Mouse (Mus musculus) CH12F3 (cell line): Measurements from ENCODE around the gene Vmn1r40.

ENCODE experiments used
- in situ Hi-C: fragments of 300-500 bp; cut with MboI; formaldehyde crosslinking; loops from 2 replicates; pipeline ENCODE4 v1.14.3; 2020; ENCODE audit warnings: low sequenced_read_pairs

The Vmn1r40 gene

GRCm38 (mm10) chr6:89707240-89707639 is at the start of gene Vmn1r40:
TSS of gene Vmn1r40 (plus strand) at chr6:89707540.
- in situ Hi-C loops, result loop anchor here (25.0 kb wide), 1 partner anchor 280 kb away; no protein-coding TSS in a partner anchor

DNA sequence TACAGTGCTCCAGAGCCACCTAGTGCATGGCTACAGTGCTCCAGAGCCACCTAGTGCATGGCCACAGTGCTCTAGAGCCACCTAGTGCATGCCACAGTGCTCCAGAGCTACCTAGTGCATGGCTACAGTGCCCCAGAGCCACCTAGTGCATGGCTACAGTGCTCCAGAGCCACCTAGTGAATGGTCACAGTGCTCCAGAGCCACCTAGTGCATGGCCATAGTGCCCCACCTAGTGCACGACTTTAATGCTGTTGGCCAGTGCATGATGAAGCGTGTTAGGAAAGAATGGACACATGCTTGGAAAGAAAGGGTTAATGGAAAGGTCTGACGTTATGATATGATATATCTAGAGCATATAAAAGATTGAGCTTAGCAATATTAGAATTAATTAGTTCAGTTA is 49.0 kb upstream of the Vmn1r40 start:
- in situ Hi-C loops, result no loop called here

DNA sequence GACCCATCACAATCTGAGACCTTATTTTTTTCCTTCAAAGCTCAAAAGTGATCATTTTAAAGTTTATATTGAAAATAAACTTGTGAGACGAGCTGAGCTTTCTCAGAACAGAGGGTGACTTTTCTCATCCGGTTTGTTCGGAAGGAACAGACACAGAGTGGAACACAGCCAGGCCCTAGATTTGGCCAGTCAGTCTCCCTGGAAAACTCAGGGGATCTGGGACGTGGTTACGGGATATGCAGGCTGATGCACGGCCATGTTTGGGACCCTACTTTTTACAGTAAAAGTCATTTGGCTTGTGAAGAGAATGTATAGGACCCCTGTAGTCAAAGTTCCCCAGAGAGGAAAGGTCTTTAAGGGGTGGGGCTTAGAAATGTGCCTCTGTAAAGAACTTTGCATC is 48.4 kb upstream of the Vmn1r40 start:
- in situ Hi-C loops, result no loop called here

DNA sequence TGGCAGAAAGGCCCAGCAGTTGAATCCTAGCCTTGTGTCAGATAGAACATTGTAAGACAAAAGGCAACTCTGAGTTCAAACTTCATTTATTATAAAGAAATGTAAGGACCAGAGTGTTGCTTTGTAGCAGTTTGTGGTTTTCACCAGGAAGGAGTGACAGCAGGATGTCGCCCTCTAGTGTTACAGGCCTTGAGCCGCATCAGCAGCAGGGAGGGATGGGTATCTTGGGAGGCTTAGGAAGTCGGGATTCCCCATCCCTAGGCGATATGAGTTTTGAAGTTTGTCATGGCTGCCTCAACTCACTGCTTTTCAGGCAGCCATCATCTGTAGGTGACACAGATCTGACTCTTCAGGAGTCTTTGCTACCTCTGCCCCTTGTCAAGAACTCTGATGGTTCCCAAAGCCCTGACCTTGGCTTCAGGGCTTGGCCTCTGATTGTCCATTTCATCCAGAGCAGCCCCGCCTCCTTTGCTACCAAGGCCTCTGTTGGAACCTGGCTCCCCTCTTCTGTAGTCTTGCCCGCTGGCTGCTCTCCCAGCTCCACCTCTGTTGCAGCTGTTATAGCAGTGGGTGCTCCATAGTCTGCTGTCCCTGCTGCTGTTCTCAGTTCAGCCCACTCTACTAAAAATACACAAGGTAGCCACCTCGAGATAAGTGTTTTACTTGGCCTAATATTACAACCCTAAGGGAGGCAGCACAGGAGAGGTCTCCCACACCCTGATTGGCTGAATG is 47.5 kb upstream of the Vmn1r40 start:
- in situ Hi-C loops, result no loop called here

DNA sequence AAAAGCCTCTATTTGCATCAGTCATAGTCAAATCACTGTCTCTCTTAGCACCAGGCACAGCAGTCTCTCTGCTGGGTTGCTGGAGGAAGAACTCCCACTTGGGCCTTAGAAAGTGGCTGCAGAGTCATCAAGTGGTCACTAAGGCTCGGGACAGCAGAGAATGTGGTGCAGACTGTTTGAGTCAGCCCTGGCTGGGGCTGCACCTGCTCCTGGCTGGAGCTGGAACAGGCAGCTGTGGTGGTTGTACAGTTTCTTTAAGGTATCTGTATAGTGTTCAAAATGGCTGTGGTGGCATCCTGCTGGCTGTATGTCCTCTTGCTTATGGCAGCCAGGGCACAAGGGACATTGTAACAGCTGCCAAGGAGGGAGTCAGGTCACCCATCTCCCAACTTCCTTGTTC is 46.9 kb upstream of the Vmn1r40 start:
- in situ Hi-C loops, result no loop called here

GRCm38 (mm10) chr6:89662521-89662920 is 44.8 kb upstream of the Vmn1r40 start:
- in situ Hi-C loops, result no loop called here

- in situ Hi-C loops, result no loop called here
These were observed 42.2 kb upstream of the Vmn1r40 start for GRCm38 (mm10) chr6:89665155-89665554.

DNA sequence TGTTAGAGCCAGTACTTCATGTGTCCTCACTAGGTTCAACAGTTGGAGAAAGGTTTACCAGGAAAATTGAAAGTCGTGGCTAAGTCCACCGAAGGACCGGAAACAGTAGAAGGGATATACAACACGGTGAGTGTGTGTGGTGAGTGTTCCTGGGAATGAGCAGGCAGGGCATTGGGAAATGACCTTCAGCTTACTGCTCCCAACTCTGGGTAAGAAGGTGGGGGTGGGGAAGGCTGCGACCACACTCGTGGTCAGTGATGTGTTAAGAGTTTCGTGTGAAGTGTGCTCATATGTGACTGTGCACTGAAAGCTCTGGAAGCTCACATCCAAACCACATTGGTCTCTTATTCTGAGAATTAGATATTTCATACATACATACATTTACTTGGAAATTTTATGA is 41.7 kb upstream of the Vmn1r40 start:
- in situ Hi-C loops, result no loop called here

- in situ Hi-C loops, result no loop called here
These were observed 40.4 kb upstream of the Vmn1r40 start for GRCm38 (mm10) chr6:89666976-89667375.

GRCm38 (mm10) chr6:89669556-89669955 is 37.8 kb upstream of the Vmn1r40 start:
- in situ Hi-C loops, result no loop called here

GRCm38 (mm10) chr6:89671431-89671830 is 35.9 kb upstream of the Vmn1r40 start:
- in situ Hi-C loops, result no loop called here

- in situ Hi-C loops, result no loop called here
These were observed 34.7 kb upstream of the Vmn1r40 start for GRCm38 (mm10) chr6:89672641-89673040.

GRCm38 (mm10) chr6:89673135-89673780 is 34.1 kb upstream of the Vmn1r40 start:
- in situ Hi-C loops, result no loop called here

GRCm38 (mm10) chr6:89678522-89678921 is 28.8 kb upstream of the Vmn1r40 start:
- in situ Hi-C loops, result loop anchor here (25.0 kb wide), 2 partner anchors 659 to 859 kb away; partner anchors contain the start of genes Chst13 and Uroc1

GRCm38 (mm10) chr6:89679291-89679835 is 28.0 kb upstream of the Vmn1r40 start:
- in situ Hi-C loops, result loop anchor here (25.0 kb wide), 2 partner anchors 658 to 858 kb away; partner anchors contain the start of genes Chst13 and Uroc1

DNA sequence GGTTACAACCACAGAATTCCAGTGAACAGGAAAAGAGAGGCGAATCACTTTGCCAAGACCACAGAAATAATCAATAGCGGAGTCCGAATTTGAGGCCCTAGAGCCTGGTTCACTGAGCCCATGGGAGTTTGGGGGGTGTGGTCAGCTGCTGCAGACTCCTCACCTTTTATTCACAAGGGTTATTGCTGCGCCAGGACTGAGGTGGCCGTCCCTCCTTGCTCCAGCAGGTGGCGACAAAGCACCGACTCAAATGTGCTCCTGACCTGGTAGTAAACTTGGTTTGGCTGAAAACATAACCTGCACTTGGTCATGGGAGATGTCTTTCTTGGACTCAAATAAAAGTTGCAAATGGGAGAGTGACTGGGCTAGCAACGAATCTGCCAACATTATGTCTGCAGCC is 27.2 kb upstream of the Vmn1r40 start:
- in situ Hi-C loops, result loop anchor here (25.0 kb wide), 2 partner anchors 657 to 857 kb away; partner anchors contain the start of genes Chst13 and Uroc1

DNA sequence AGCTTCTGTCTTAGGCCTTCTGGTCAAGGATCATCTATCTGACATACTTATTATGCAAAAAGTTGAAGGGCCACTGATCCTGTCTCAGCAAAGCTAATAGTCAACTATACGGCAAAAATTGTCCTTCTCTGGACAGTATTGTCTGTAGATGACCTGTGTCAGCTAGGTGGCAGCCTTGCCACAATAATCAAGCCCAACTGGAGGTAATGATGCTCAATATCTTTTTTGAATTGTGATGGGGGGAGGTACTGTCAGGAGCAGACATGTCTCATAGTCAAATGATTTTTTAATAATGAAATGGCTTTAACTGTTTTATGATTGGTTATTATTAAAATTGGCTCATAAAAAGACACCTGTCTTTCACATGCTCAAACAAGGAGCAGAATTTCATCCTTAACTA is 23.1 kb upstream of the Vmn1r40 start:
- in situ Hi-C loops, result loop anchor here (25.0 kb wide), 2 partner anchors 653 to 853 kb away; partner anchors contain the start of genes Chst13 and Uroc1

- in situ Hi-C loops, result loop anchor here (25.0 kb wide), 2 partner anchors 650 to 850 kb away; partner anchors contain the start of genes Chst13 and Uroc1
These were observed 20.2 kb upstream of the Vmn1r40 start for GRCm38 (mm10) chr6:89687100-89687499.

GRCm38 (mm10) chr6:89706624-89707023 is 716 bp upstream of the Vmn1r40 start:
- in situ Hi-C loops, result loop anchor here (25.0 kb wide), 1 partner anchor 281 kb away; no protein-coding TSS in a partner anchor

GRCm38 (mm10) chr6:89718051-89718450 is 10.7 kb downstream of the Vmn1r40 start:
- in situ Hi-C loops, result loop anchor here (25.0 kb wide), 1 partner anchor 269 kb away; no protein-coding TSS in a partner anchor

GRCm38 (mm10) chr6:89740466-89740865 is 33.1 kb downstream of the Vmn1r40 start, which contains the start of gene Vmn1r41:
TSS of gene Vmn1r41 (plus strand) at chr6:89740766.
- in situ Hi-C loops, result no loop called here
